10 mouse cellular contexts compared by ENCODE assay signal in genomic region chr5:116446552-116446951, GRCm38 (mm10). TPM values are rescaled to one million over a fixed set of nuclear protein-coding genes. Genes with fewer than 3 reads are reported as not detected.
DNase-seq lines count a peak whose midpoint lies in the region; ATAC-seq lines count a peak whose summit lies in the region.
"Had no signal": no experiment of that assay in that cellular context is flagged by ENCODE, and none has a peak within 500 bp of the region (broad histone marks: within the 10 kb centered on the region; RNA-seq: fewer than 3 reads in every experiment).

No protein-coding gene starts in this region.

- ATAC-seq in embryonic facial prominence, embryonic 13.5 days (ENCODE audit: insufficient number of reproducible peaks, insufficient read depth, low FRiP score, low TSS enrichment, low read depth): 0 out of 2 replicates have a peak, but pooled peaks have one; percentile 40
- no peak for ATAC-seq in megakaryocyte progenitor cell, adult 5-6 weeks (replicated peaks; ENCODE audit: poor library complexity)

- H3K36me3 ChIP-seq in embryonic facial prominence, embryonic 13.5 days: no peaks in the 10 kb centered on the region
- peaks cover 4% of the 10 kb centered on the region; the same call in 1 of the 2 replicates for H3K36me3 ChIP-seq in embryonic facial prominence, embryonic 10.5 days (replicated peaks)
- H3K36me3 ChIP-seq: embryonic facial prominence, embryonic 12.5 days had no signal

- no peak for DNase-seq in embryonic facial prominence, embryonic 10.5 days (ENCODE audit: low spot score)
- DNase-seq in layer of hippocampus, adult 11-12 months (ENCODE audit: low spot score): peak; percentile 43
- no peak for DNase-seq in layer of hippocampus, adult 9-10 months (ENCODE audit: low spot score)
- DNase-seq in ES-CJ7 (ENCODE audit: low read depth, low spot score): peak; percentile 66
- DNase-seq in left cerebral cortex, adult 9 months (ENCODE audit: low spot score in 2 of 2): peak; percentile 35 to 75
- DNase-seq in cerebellum, postnatal 36 days: no peak
- DNase-seq: gastrocnemius, postnatal 14 days had no signal

- H3K9me3 ChIP-seq in embryonic facial prominence, embryonic 13.5 days: no peaks in the 10 kb centered on the region
- H3K9me3 ChIP-seq in embryonic facial prominence, embryonic 10.5 days: no peaks in the 10 kb centered on the region
- H3K9me3 ChIP-seq: embryonic facial prominence, embryonic 12.5 days had no signal

- H3K4me2 ChIP-seq in embryonic facial prominence, embryonic 13.5 days: no peak overlapping the region; the same call in 1 of the 2 replicates
- H3K4me2 ChIP-seq: embryonic facial prominence, embryonic 12.5 days had no signal

- H3K9ac ChIP-seq in embryonic facial prominence, embryonic 13.5 days: no peak overlapping the region
- H3K9ac ChIP-seq: embryonic facial prominence, embryonic 12.5 days had no signal

- peaks cover 23% of the 10 kb centered on the region for H3K4me1 ChIP-seq in embryonic facial prominence, embryonic 13.5 days
- H3K4me1 ChIP-seq in embryonic facial prominence, embryonic 10.5 days: peaks cover 19% of the 10 kb centered on the region

- WGBS in embryonic facial prominence, embryonic 13.5 days: 44% methylated on average over 23 of the region's 23 CpGs
- 37% methylated on average over 23 of the region's 23 CpGs for WGBS in embryonic facial prominence, embryonic 10.5 days

- peaks cover 43% of the 10 kb centered on the region for H3K27me3 ChIP-seq in embryonic facial prominence, embryonic 13.5 days
- H3K27me3 ChIP-seq in embryonic facial prominence, embryonic 10.5 days (replicated peaks; ENCODE audit: low read depth, poor library complexity, severe bottlenecking): peaks cover 74% of the 10 kb centered on the region

- H3K27ac ChIP-seq in embryonic facial prominence, embryonic 13.5 days: no peak overlapping the region
- H3K27ac ChIP-seq in embryonic facial prominence, embryonic 10.5 days (replicated peaks): no peak overlapping the region
- H3K27ac ChIP-seq: embryonic facial prominence, embryonic 12.5 days had no signal

- no peak overlapping the region for H3K4me3 ChIP-seq in embryonic facial prominence, embryonic 13.5 days
- H3K4me3 ChIP-seq in embryonic facial prominence, embryonic 10.5 days: no peak overlapping the region
- H3K4me3 ChIP-seq: embryonic facial prominence, embryonic 12.5 days had no signal

RNA-seq across cellular contexts. Expression of gene Hspb8, which starts 23.9 kb away (rescaled TPM):
- 8.4 and 11.0 TPM in 2 replicates for polyA plus RNA-seq in embryonic facial prominence, embryonic 13.5 days (2015; fragmentation: Nextera tagmentation; extraction: Ambion mirVana)
- 6.8 and 8.0 TPM in 2 replicates for polyA plus RNA-seq in embryonic facial prominence, embryonic 10.5 days (2016; fragmentation: Nextera tagmentation; extraction: Ambion mirVana)
- total RNA-seq in megakaryocyte progenitor cell, adult 5-6 weeks (2015): 0.20 TPM in 1 of 2 replicates, not detected in the other
- not detected in 2 replicates for total RNA-seq in megakaryocyte progenitor cell, adult 5-6 weeks (2017)

Comparison
In these comparisons a context has a peak if more than half of its experiments do, and no peak if none do; other contexts are left out.
1. DNase-seq: peak in layer of hippocampus, adult 11-12 months (single experiment), ES-CJ7 (single experiment) and left cerebral cortex, adult 9 months (2 of 2); none in embryonic facial prominence, embryonic 10.5 days (single experiment), layer of hippocampus, adult 9-10 months (single experiment) and cerebellum, postnatal 36 days (0 of 2).